Mouse (Mus musculus) v-Abl transformed pro-B cells (cell line): ENCODE results near the gene Arhgef2.

ENCODE experiments used
- in situ Hi-C, 2 experiments: fragments of 400-800 bp; cut with MboI; formaldehyde crosslinking; loops; one replicate each; pipeline ENCODE4 v1.15.1; 2025; ENCODE audit not compliant: unreplicated experiment in 2 of 2

The Arhgef2 gene

DNA sequence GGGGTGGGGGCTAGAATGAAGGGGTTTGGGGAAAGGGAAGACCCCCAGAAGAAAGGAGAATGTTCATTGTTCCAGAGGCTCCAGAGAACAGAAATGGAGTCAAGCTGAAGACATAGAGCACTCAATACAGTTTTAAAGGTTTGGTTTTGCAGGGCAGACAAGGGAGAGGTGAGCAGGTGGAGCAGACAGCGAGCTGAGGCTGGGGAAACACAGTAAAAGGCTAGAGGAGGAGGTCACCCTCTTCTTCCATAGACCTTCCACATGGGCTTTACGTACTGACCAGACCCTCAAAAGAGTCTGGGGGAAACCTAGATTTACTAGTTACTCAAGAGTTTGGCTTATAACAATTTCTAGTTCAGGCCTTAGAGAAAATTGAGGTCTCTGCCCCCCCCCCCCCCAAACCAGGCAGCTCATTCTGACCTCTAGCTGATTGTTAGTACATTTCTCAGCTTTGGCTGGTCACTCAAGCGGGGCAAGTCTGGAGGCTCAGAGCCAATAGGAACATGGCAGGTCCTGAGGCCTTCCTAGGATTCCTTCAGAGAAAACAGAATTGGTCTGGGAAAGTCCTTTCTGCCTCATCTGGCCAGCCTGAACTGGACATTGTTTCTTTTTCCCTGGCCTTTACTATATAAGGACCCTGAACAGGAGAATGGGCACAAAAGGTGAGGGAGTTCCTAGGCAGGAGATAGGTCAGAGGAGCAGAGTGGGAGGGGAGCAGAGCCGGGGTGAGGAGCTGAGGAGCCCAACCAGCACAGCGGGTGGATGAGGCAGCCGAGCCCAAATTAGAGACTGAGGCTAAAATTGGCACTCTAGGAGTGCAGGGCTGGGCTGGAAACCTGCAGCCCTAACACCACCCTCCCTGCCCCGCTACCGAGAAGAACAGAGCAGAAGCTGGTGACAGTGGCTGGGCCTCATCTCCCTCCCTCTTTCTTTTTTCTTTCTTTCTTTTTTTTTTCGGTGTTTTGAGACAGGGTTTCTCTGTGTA lies 13.6 kb downstream of the Arhgef2 start:
- in situ Hi-C loops: no loop called here

DNA sequence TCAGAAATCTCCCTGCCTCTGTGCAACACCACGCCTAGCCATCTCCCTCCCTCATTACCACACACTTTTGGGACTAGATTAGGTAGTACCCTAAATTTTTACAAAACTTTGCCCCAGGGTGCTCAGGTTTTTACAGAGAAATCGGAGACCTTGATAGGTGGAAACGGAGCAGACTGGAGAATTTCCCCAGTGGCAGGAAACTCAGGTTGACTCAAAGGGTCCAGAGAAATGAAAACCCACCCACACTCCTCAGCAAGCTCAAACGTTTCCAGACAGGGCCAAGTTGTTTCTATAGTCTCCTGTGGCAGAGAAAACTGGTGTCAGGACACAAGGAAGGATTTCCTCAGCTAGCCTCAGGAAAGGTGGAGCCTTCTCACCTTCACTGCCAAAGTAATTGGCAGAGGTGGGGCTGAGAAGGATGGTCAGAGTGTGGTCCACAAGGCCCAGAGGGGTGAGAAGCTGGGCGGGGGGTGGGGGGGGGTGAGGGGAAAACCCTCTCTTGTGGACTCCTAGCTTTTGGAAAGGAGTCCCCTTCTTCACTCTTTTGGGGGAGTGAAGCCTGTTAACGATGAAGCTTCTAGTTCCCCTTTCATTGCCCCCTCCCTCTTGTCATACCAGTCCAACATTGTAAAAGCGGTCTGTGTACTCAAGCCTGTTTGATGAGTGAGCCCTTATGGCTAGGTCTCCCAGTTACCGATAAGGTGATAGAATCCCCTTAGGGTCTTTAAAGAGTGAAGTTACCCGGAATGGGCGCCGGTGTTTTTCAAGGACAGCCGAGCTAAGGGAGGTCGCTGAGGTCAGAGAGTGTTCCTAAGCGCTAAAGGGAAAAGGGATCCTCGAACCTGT lies 14.6 kb downstream of the Arhgef2 start:
- in situ Hi-C loops: no loop called here

DNA sequence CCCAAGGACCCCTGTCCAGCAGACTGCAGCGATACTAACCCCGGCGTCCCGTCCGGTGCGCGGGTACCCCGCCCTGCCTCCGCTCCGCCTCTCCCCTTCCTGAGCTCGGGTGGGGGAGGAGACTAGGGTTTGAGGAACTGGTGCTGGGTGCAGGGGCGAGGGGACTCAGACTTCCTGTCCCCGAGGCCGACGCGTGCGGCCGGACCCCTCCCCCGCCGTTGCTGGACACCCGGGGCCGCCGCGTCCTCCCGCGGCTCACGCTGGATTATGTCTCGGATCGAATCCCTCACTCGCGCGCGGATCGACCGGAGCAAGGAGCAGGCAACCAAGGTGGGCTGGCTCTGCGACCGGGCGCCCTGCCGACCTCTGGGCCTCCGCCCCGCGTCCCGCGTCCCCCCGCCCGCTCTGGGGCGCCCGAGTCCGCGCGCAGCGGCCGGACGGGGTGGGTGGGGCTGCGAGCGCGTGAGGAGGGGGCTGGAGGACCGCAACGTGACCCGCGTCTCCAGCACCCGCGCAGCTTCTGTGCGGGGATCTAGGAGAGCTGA lies 15.3 kb downstream of the Arhgef2 start:
- in situ Hi-C loops: no loop called here

DNA sequence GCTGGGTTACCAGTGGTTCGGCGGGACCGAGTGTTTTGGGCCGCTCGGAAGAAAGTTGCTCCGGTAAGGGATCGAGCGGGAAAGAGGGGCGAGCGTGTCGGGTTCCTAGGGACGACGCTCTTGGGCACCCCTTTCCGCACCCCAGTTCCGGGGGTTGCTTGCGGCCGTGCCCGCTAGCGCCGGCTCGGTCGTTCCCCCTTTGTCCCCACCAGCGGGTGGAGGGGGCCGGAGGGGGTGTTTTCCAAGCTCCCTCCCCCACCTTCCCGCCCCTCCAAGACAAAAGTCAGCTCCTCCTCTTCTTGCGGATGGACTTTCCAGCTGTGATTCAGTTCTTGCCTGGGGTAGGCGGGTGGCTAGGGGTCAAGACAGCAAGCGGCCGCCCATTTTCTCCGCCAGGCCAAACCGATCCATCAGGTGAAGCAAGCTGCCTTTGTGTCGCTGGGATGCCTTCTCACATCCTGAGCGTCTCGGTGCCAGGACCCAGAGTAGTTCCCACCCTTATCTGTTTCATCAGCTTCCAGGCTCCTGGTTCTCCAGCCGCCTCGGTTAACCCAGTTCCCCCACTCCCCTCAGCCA lies 15.9 kb downstream of the Arhgef2 start:
- in situ Hi-C loops: no loop called here

DNA sequence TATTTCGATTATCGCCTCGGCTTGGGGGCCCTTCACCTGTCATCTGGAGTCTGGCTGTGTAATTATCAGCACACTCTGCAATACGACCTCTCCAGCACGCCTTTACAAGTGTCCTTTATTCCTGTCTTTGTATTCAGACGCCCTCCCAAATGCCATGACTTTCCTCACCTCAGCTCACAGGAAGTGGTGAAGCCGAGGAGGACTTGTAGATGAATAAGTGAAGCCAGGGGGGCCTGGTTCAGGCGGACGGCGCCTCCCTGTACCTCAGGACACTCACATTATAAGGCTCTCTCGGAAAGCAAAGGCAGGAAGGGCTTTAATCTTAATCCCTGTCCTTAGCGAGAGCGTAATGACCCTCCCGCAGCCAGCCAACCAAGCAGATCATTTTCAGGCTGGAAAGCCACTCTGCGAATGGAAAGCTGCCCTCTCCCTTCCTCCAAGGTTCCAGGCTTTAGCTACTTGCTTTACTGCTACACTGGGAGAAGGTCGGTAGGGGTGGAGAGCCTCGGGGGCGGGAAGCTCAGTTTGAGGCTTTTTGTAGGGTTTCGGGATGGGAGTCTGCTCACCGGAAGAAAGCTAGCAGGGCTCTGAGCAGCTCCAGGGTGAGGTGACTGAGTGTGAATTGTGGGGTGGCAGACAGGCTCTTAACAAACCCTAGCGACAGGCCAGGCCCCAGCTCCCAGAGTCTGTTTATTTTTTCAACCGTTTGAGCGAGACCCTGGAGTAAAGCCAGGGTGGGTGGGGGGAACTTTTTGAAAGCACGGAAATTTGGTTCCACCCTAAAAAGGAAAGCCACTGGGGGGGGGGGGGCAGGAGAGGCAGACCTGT lies 16.6 kb downstream of the Arhgef2 start:
- in situ Hi-C loops: no loop called here

DNA sequence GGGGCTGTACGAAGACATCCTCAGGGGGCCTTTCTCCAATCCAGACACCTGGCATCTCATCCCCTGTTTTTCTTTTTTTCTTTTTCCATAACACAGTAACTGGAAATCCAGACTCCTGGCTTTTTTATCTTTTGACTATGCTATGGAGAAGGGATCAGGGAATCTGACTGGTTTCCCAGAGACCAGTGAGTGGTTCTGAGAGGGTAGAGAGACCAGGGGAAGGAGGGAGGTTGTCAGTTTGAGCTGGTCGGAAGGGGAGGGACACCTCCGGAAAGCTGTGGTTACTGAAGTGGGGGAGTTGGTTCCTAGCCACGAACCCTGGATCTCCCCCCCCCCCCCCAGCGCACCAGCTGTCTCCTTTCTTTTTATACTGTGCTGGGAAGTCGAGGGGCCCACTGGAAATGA lies 17.2 kb downstream of the Arhgef2 start:
- in situ Hi-C loops: no loop called here

DNA sequence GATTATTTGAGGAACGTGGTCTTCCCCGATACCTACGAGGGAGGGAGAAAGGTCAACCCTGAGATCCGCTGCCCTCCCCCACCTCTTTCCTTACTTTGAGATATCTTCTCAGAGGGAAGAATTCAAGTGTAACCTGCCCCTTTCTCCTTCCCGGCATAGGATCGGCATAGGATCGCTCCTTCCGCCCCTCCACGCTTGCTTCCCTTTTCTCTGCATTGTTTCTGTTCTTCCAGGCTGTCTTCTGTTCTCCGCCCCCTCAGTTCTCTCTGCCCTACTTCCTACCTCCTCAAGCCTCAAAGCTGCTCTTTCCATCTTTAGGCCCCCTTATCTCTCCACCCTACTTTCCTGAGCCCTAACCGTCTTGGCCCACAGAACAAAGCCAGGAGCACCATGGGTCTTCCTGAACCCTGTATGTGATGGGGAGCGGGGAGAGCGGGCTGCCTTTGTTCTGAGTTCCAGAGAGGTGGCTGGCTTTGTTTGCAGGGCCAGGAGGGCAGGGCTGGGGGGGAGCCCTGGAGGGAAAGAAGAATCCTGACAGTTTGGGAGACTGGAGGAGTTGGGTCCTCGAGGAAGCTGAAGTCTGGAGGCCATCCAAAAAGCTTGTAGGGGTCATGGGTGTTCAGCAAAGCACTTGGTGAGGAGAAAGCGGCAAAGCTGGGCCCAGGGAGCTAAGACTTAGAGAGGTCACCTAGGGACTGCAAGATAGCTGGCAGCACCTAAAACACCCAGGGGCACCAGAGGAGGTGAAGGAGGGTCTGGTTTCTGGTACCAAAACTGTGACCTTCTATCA lies 17.8 kb downstream of the Arhgef2 start:
- in situ Hi-C loops: no loop called here

DNA sequence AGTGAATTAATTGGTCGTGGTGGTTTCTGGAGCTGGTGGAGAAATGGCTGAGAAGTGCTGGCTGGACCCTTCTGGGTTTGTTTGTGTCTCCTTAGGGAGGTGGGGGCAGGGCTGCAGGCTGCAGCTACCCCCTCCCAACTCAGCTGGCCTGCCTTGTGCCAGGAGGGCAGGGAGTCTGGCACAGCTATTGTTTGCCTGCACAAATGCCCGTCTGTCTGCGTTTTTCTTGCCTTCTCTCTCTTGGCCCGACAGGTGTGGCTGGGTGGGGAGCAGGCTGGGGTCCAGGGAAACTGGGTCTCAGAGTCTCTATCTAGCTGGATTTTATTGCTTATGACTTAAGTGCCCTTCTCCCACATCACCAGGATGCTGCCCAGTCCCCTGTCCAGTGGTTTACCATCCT lies 18.6 kb downstream of the Arhgef2 start:
- in situ Hi-C loops: no loop called here

DNA sequence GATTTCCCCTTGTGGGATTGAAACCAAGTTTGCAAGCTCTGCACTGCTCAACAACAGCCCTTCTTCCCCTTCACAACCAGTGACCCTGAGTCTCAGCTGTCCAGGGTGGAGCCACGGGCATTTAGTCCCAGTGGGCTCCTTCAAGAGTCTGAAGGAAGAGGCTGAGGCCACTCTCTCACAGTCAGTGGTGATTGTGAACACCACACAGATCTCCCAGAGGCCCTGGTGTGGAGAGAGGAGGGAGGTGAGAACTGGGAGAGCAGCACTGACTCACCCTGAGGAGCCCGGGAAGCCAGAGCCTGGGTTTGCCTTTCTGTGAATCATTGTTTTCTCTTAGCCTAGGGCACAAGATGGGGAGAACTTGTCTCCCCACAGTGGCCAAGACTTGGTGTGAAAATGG lies 19.2 kb downstream of the Arhgef2 start:
- in situ Hi-C loops: no loop called here

DNA sequence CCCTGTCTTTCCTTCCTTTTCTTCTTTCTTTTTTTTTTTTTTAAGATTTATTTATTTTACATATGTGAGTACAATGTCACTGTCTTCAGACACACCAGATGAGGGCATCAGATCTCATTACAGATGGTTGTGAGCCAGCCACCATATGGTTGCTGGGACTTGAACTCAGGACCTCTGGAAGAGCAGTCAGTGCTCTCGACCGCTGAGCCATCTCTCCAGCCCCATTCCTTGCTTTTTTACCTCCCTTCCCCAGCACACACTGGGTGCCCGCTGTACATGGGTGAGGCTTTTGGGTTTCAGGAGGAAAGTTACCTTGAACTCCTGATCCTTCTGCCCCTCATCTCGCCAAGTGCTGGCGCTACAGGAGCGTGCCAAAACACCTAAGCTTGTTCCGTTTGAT lies 19.8 kb downstream of the Arhgef2 start:
- in situ Hi-C loops: no loop called here

DNA sequence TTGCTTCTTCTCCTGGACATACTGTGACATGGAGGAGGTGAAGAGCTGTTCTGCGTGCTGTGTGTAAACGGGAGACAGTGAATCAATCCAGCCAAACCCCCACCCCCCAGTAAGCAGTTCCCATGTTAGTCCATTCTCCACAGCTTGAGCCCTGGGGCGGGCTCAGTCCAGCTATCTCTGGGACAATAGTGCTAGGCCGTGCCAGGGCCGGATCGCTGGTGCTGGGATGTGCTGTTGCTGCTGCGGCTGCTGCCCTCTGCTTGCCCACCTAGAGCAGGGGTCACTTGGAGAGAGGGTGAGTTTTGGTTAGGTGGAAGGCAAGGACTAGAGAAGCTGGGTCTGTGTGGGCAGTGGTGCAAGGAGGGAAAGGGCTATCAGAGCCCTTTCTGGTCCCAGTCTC lies 20.6 kb downstream of the Arhgef2 start:
- in situ Hi-C loops: no loop called here

DNA sequence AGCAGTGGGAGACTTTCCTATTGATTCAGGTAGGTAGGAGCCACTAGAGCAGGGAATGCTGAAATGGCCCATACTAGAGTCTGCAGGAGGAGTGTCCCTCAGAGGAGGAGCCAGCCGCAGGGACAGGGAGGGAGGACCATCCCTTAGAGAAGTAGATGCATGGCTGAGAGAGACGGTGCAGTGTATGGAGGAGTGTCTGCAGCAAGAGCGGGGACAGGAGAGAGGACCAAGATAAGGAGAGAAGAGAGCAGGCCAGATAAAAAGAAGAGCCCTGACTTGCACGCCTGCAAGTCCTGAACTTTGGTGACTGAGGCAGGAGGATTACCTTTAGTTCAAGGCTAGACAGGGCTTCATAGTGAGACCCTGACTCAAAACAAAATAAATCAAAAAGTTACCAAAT lies 21.3 kb downstream of the Arhgef2 start:
- in situ Hi-C loops: no loop called here

DNA sequence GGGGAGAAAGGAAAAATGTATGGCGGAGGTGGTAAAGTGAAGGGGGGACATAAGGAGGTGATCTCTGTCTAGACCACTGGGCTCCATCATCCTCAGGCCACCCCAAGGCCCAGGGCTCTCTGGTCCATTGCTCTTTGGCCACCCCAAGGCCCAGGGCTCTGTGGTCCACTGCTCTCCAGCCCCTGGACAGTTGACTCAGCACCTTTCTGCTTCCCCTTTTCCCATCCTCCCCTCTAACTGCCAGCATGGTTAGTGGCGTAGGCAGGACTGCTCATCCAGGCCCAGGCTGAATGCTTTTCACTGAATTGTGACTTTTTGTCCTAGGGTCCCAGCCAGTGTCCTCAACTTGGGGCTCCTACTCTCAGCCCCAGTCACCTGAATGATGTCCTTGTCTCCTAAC lies 21.8 kb downstream of the Arhgef2 start:
- in situ Hi-C loops: no loop called here

DNA sequence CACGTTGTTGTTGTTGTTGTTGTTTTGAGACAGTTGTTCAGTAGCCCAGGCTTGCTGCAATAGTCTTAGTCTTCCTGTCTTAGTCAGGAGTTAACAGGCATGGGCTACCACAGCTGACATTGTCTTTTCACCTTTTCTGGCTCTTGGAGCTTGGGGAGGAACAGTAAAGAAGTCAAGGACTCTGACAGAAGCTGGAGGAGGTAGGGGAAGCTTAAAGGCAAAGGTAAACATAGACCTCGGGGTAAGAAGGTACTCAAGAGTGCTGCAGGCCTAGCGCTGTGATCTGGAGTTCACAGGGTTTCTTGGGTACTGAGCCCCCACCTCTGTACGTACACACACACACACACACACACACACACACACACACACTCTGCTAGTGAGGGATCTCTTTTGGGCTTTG lies 23.0 kb downstream of the Arhgef2 start:
- in situ Hi-C loops: no loop called here

DNA sequence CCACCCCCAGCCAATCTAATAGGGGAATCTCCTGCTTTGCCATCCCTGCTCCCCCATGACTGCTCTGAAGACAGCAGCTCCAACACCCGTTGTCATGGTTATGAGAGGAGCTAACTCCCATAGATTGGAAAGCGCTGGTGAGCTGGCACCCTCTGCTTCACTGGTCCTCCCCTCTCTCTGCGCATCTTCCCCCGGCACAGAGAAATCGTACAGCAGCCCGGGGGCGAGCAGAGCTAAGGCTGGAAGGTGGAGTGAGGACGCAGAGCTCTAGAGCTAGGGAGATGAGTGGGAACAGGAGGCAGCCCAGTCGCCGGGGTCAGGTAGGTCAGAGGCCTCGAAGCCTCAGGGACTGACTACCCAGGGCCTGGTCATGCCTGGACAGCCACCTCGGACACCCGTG lies 23.5 kb downstream of the Arhgef2 start:
- in situ Hi-C loops: no loop called here

DNA sequence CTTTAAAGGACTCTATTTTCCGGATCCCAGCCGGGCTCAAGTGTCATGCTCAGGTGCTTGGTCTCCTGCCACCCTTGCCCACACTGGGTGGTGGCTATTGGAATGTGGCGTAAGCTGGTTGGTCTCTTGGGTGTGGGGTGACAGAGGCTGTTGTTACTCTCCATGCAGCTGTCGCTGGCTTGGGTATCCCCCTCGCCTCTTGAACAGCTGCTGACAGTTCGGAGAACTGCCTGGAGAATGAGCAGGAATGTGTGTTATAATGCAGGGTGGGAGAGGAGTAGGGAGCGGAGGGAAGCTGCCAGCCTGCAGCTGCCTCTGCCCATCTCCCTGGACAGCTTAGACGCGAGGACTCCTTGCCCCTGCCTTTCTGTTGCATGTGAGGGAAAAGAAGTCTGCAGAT lies 24.3 kb downstream of the Arhgef2 start:
- in situ Hi-C loops: no loop called here

DNA sequence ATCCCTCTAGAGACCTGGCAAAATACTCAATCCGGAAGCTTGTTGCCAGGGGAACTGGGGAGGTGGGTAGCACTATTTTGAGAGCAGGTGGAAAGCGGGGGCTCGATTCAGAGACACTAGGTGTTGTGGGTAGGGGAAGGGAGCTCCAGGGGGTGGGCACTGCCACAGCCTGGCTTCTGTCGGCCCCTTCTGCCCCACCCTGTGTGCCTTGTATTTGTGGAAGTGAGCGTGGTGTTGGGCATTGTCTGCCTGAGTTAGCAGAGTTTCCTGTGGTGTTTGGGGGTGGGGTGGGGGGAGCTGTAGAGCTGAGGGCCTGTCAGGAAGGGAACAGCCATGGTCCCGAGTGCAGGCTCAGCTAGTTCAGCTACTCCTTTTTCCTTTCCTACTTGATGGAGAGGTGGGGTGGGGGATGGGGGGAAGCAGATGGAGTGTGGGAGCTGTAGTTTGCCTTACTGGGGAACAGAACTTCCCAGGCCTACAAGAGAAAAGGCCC lies 25.1 kb downstream of the Arhgef2 start:
- in situ Hi-C loops: no loop called here

DNA sequence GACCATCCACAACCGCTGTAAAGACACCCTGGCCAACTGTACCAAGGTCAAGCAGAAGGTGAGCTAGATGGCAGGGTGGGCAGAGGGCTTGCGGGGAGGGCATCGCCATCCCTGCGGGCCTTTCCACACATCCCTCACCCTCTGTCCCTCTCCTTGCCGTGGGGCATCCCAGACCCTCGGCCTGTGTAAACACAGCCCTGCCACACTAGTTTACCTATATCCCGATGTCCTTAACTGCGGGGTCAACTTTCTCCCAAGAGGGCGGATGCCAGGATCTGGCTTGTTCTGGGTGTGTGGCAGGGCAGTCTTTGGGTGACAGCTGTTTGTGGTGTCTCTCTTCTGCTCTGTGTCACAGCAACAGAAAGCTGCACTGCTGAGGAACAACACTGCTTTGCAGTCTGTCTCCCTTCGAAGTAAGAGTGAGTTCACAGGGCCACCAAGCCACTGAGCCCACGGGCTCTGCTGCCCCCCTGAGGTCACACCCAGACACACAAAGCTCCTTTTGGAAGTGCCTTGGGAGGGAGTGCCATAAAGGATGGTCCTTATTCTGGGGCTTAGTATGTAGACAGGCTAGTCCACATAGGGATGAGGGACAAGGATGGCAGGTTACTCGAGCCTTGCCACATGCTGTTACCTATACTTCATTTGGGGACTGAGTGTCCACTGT lies 26.3 kb downstream of the Arhgef2 start:
- in situ Hi-C loops: no loop called here

DNA sequence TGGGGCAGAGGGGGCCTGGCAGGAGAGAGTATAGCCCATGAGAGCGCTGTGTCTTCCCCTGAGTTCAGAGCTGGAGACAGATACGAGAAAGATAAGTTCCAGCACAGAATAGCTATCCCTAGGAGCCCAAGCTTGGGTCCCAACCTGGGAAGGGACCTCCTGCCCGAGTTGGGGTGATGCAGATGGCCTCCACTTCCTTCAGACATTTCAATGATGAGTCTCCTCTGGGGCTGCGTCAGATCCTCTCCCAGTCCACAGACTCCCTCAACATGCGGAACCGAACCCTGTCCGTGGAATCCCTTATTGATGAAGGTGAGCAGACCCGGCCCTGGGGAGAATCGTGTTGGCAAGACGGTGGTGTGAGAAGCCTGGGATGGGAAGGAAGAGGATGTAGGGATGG lies 27.3 kb downstream of the Arhgef2 start:
- in situ Hi-C loops: no loop called here
